Mouse (Mus musculus): ENCODE data around the gene Emc10.

The Emc10 gene

GRCm38 (mm10) chr7:44484841-44485571 lies 11.3 kb downstream of the Emc10 start:
- DNase-seq = peak; percentile 57 to 59

GRCm38 (mm10) chr7:44484109-44484508 lies 12.2 kb downstream of the Emc10 start:
- DNase-seq = peak in 1 of 2 experiments; percentile 1

- DNase-seq = no peak
Measured at GRCm38 (mm10) chr7:44482836-44483435, 13.4 kb downstream of the Emc10 start.

- no peak for DNase-seq
Measured at GRCm38 (mm10) chr7:44475046-44475614, 21.2 kb downstream of the Emc10 start.

- DNase-seq = no peak
Measured at GRCm38 (mm10) chr7:44474419-44474818, 21.9 kb downstream of the Emc10 start.

GRCm38 (mm10) chr7:44472961-44473646 lies 23.2 kb downstream of the Emc10 start:
- peak; percentile 37 to 43 for DNase-seq

- DNase-seq = no peak
Measured at GRCm38 (mm10) chr7:44472558-44472885, 23.8 kb downstream of the Emc10 start.

- no peak for DNase-seq
Measured at GRCm38 (mm10) chr7:44471880-44472557, 24.3 kb downstream of the Emc10 start.

- no peak for DNase-seq
Measured at GRCm38 (mm10) chr7:44470696-44471612, 25.4 kb downstream of the Emc10 start.

GRCm38 (mm10) chr7:44469677-44470675 lies 26.4 kb downstream of the Emc10 start:
- no peak for DNase-seq

- no peak for DNase-seq
Measured at GRCm38 (mm10) chr7:44468644-44469285, 27.6 kb downstream of the Emc10 start.

- peak; percentile 97 to 98 for DNase-seq
Measured at GRCm38 (mm10) chr7:44467811-44468411, 28.4 kb downstream of the Emc10 start, which contains the start of gene Josd2. TSS of gene Josd2 (plus strand) at chr7:44467980.

- DNase-seq = no peak
Measured at GRCm38 (mm10) chr7:44466888-44467311, 29.4 kb downstream of the Emc10 start.

GRCm38 (mm10) chr7:44466006-44466887 lies 30.1 kb downstream of the Emc10 start:
- no peak for DNase-seq

GRCm38 (mm10) chr7:44465111-44465510 lies 31.2 kb downstream of the Emc10 start, which contains the start of gene Aspdh:
TSS of gene Aspdh (plus strand) at chr7:44465391.
- no peak for DNase-seq

- no peak for DNase-seq
Measured at GRCm38 (mm10) chr7:44464511-44464910, 31.8 kb downstream of the Emc10 start.

GRCm38 (mm10) chr7:44463556-44464225 lies 32.6 kb downstream of the Emc10 start:
- no peak for DNase-seq

- DNase-seq = no peak
Measured at GRCm38 (mm10) chr7:44463056-44463425, 33.3 kb downstream of the Emc10 start.

Data from lung, adult 18-20 months (tissue).